Mouse (Mus musculus): Measurements from ENCODE around the gene Xpo4. TPM values are rescaled to one million over a fixed set of nuclear protein-coding genes. Genes with fewer than 3 reads are reported as not detected.
"Not testable (repeated sequence)": the region's sequence is repeated elsewhere in the genome, so short reads cannot be mapped to it uniquely, and the experiment has no call there.

Gene Xpo4
- polyA plus RNA-seq, 1 experiment from 2014 or later, result 17.5 TPM

DNA sequence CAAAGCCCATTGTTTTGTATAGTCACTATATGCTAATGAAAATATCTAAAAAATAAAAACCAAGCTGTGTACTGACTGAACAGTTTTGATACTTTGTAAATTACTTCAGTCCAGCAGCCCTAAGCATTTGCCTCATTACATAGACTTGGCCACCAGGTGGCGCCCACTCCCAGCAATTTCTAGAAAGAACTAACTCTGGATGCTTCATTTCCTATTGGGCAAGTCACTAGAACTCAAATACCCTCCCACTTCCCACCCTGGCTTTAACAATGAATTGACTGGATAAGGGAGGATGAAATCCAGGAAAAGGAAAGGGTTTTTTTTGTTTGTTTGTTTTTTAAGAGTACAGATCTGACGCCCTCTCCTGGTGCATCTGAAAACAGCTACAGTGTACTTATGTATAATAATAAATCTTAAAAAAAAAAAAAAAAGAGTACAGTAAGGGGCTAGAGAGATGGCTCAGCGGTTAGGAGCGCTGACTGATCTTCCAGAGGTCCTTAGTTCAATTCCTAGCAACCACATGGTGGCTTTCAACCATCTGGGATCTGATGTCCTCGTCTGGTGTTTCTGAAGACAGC is 14.8 kb upstream of the Xpo4 start:
- H3K4me2 ChIP-seq, result no peak overlapping the region
- H3K9me3 ChIP-seq (replicated peaks), result no peaks in the 10 kb centered on the region
- H3K4me3 ChIP-seq (replicated peaks), result no peak overlapping the region
- 32% methylated on average over 5 of the region's 5 CpGs for WGBS (ENCODE audit: insufficient replicate concordance)
- H3K27ac ChIP-seq, result no peak overlapping the region
- no peaks in the 10 kb centered on the region for H3K27me3 ChIP-seq
- H3K4me1 ChIP-seq (replicated peaks), result no peaks in the 10 kb centered on the region
- no peak overlapping the region for H3K9ac ChIP-seq
- H3K36me3 ChIP-seq, result no peaks in the 10 kb centered on the region
- DNase-seq, result peak; percentile 61
- no peak for ATAC-seq (ENCODE audit: low read depth)

DNA sequence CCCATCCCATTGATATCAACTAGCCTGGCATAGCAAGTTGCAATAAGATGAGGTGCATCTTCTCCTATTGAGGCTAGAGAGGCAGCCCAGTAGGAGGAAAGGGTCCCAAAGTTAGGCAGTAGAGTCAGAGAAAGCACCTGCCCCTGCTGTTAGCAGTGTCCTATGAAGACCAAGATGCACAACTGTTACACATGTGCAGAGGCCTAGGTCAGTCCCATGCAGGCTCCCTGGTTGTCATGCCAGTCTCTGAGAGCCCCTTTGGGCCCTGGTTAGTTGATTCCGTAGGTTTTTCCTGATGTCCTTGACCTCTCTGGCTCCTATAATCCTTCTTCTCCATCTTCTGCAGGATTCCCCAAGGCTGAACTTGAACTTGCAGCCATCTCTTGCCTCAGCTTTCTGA is 14.3 kb upstream of the Xpo4 start:
- H3K36me3 ChIP-seq, result no peaks in the 10 kb centered on the region
- no peak overlapping the region for H3K4me3 ChIP-seq (replicated peaks)
- no peak overlapping the region for H3K9ac ChIP-seq
- H3K4me1 ChIP-seq (replicated peaks), result no peaks in the 10 kb centered on the region
- 22% methylated on average over 1 of the region's 1 CpGs for WGBS (ENCODE audit: insufficient replicate concordance)
- H3K27ac ChIP-seq, result no peak overlapping the region
- H3K9me3 ChIP-seq (replicated peaks), result no peaks in the 10 kb centered on the region
- DNase-seq (no peak), ATAC-seq (ENCODE audit: low read depth) (no peak)
- H3K27me3 ChIP-seq, result no peaks in the 10 kb centered on the region
- H3K4me2 ChIP-seq, result no peak overlapping the region

DNA sequence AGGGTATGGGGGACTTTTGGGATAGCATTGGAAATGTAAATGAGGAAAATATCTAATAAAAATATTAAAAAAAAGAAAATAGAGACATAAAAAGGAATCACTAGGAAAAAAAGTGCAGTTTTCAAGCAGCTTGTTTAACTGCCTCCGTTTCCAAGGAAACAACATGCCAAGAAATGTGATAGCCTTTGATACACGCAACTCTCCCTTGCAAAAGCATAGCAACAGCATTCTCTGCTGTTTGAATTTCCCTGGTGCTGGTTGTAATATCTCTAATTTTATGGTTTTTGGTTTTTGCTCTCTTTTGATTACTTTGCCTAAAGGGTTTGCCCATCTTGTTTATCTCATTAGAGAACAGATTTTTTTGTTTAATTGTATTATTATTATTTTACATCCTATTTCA is 10.3 kb upstream of the Xpo4 start:
- no peaks in the 10 kb centered on the region for H3K9me3 ChIP-seq (replicated peaks)
- no peak overlapping the region for H3K4me2 ChIP-seq
- WGBS (ENCODE audit: insufficient replicate concordance), result 65% methylated on average over 2 of the region's 2 CpGs
- H3K9ac ChIP-seq, result no peak overlapping the region
- H3K4me3 ChIP-seq (replicated peaks), result no peak overlapping the region
- DNase-seq (no peak), ATAC-seq (ENCODE audit: low read depth) (no peak)
- no peaks in the 10 kb centered on the region for H3K4me1 ChIP-seq (replicated peaks)
- no peaks in the 10 kb centered on the region for H3K36me3 ChIP-seq
- no peak overlapping the region for H3K27ac ChIP-seq
- H3K27me3 ChIP-seq, result no peaks in the 10 kb centered on the region

DNA sequence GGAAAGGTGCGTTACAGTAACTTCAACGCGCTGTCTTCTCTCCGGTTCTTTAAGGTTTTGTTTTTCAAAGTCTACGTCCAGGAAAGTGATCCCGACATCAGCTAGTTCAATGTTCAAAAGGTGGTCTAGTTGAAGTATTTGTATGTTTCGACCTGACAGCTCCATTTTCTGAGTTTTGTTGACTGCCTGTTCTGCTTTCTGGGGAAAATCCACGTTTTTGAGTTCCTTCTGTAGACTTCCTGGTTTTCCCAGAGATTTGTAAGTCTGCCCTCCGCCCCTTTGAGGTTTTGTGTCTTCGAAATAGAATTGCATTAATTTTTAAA is 359 bp upstream of the Xpo4 start:
- WGBS (ENCODE audit: insufficient replicate concordance), result 4% methylated on average over 10 of the region's 10 CpGs
- Histone ChIP-seq H3K27ac (peak overlapping the region; percentile 97), H3K4me3 (replicated peaks) (peak overlapping the region; percentile 85), H3K9me3 (replicated peaks) (no peaks in the 10 kb centered on the region), H3K36me3 (peaks cover 6% of the 10 kb centered on the region; the same call in 1 of the 2 replicates), H3K27me3 (no peaks in the 10 kb centered on the region), H3K4me1 (replicated peaks) (peaks cover 46% of the 10 kb centered on the region), H3K4me2 (peak overlapping the region; percentile 85), H3K9ac (peak overlapping the region; percentile 93)
- no peak for ATAC-seq (ENCODE audit: low read depth)
- no peak for DNase-seq

DNA sequence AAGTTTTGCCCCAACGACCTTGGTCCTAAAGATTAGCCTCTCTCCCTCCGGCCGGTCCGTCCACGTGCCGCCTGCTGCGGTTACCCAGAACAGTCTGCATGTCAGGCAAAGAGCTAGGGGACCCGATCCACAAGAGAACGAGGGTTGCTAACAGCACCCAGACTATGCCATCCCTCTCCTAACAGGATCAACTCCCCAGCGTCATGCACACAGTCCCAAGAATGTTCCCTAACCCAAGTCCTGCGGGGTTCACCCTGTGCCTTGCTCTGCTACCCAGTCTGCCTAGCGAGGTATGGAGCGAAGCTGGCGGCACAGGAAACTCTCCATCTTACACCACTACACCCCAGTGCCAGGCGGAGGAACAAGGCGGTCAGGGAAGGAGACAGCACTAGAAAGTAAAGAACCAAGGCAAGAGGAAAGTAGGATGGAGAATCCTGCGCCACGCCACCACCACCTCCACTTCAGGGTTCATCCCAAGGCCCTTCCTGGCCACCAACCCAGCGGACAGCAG is 864 bp downstream of the Xpo4 start:
- H3K4me3 ChIP-seq (replicated peaks), result peak overlapping the region; percentile 85
- H3K36me3 ChIP-seq, result peaks cover 9% of the 10 kb centered on the region; the same call in 1 of the 2 replicates
- peak overlapping the region; percentile 97 for H3K27ac ChIP-seq
- peaks cover 46% of the 10 kb centered on the region for H3K4me1 ChIP-seq (replicated peaks)
- ATAC-seq (ENCODE audit: low read depth) (peak; percentile 59), DNase-seq (peak; percentile 55)
- no peaks in the 10 kb centered on the region for H3K9me3 ChIP-seq (replicated peaks)
- H3K9ac ChIP-seq, result peak overlapping the region; percentile 93
- under 1% methylated on average over 19 of the region's 19 CpGs for WGBS (ENCODE audit: insufficient replicate concordance)
- H3K27me3 ChIP-seq, result no peaks in the 10 kb centered on the region
- H3K4me2 ChIP-seq, result peak overlapping the region; percentile 85

DNA sequence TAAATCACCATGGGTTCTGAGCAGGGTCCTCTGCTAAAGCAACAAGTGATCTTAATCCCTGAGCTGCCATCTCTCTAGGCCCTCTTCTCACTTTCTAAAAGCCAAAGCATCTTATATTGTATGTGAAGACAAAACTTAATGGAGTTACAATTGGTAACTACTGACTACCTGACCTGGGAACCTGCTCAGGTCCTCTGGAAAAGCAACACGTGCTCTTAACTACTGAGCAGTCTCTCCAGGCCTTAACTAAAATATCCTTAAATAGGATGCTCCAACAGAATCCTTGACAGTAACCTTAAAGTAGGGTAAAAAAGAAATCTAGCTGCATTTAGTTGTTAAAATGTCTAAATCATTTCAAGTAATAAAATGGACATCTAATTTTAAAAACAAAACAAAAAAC is 1.6 kb downstream of the Xpo4 start:
- peak overlapping the region; percentile 85 for H3K4me2 ChIP-seq
- peaks cover 9% of the 10 kb centered on the region; the same call in 1 of the 2 replicates for H3K36me3 ChIP-seq
- H3K27me3 ChIP-seq, result no peaks in the 10 kb centered on the region
- ATAC-seq (ENCODE audit: low read depth) (no peak), DNase-seq (no peak)
- 26% methylated on average over 1 of the region's 1 CpGs for WGBS (ENCODE audit: insufficient replicate concordance)
- H3K4me3 ChIP-seq (replicated peaks), result peak overlapping the region; percentile 85
- H3K27ac ChIP-seq, result peak overlapping the region; percentile 34; the same call in 1 of the 2 replicates
- peak overlapping the region; percentile 93 for H3K9ac ChIP-seq
- H3K4me1 ChIP-seq (replicated peaks), result peaks cover 47% of the 10 kb centered on the region
- H3K9me3 ChIP-seq (replicated peaks), result no peaks in the 10 kb centered on the region

DNA sequence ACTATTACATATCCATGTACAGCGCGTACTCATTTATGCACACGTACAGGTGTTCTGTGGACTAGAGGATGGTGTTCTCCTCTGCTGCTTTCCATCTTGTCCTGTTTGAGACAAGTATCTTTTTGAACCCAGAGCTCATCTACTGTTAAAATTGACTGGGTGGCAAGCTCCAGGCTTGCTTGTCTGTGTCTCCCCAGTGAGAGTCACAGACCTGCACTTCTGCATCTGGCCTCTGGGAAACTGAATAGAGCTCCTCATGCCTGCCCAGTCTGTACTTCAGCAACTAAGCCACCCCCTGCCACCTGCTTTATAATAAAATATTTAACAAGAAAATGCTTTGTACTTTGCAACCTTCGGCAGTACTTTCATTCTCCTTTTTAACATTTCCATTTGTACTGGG is 6.9 kb downstream of the Xpo4 start:
- no peak for DNase-seq
- peaks cover 23% of the 10 kb centered on the region for H3K36me3 ChIP-seq
- H3K4me3 ChIP-seq (replicated peaks), result no peak overlapping the region
- no peaks in the 10 kb centered on the region for H3K9me3 ChIP-seq (replicated peaks)
- no peak for ATAC-seq (ENCODE audit: low read depth)
- peaks cover 37% of the 10 kb centered on the region for H3K4me1 ChIP-seq (replicated peaks)
- WGBS (ENCODE audit: insufficient replicate concordance), result 93% methylated on average over 4 of the region's 4 CpGs
- H3K27me3 ChIP-seq, result no peaks in the 10 kb centered on the region
- no peak overlapping the region; the same call in 1 of the 2 replicates for H3K27ac ChIP-seq
- no peak overlapping the region for H3K9ac ChIP-seq
- H3K4me2 ChIP-seq, result no peak overlapping the region

DNA sequence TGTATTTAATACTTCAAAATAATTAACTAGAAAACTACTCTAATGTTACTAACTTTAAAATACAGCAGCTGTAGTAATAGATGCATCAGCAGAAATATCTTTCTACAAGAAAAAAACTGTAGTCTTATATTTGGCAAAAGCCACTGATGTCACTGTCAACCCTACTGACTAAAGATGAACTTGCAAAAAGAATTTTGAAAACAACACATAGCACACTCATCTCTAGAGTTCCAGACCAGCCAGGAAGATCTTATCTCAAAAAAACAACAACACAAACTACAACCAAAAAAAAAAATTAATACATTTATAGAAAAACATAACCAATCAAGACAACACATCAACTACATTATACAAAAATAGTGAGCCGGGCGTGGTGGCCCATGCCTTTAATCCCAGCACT is 7.7 kb downstream of the Xpo4 start:
- DNase-seq (no peak), ATAC-seq (ENCODE audit: low read depth) (no peak)
- H3K27ac ChIP-seq, result no peak overlapping the region
- H3K27me3 ChIP-seq, result no peaks in the 10 kb centered on the region
- no peak overlapping the region for H3K4me2 ChIP-seq
- peaks cover 29% of the 10 kb centered on the region for H3K4me1 ChIP-seq (replicated peaks)
- WGBS (ENCODE audit: insufficient replicate concordance), result 86% methylated on average over 2 of the region's 2 CpGs
- H3K9ac ChIP-seq, result no peak overlapping the region
- no peaks in the 10 kb centered on the region for H3K9me3 ChIP-seq (replicated peaks)
- no peak overlapping the region for H3K4me3 ChIP-seq (replicated peaks)
- H3K36me3 ChIP-seq, result peaks cover 23% of the 10 kb centered on the region

DNA sequence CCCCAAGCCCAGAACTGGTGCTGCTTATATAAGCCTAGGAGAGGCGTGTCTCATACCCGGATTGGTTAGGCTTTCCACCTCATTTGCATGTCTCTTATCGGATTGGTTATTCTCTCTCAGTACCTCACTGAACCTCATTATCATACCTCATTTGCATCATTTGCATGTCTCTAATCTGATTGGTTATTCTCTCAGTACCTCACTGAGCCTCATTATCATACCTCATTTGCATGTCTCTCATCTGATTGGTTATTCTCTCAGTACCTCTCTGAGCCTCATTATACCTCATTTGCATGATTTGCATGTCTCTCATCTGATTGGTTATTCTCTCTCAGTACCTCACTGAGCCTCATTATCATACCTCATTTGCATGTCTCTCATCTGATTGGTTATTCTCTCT is 8.7 kb downstream of the Xpo4 start:
- peak; percentile 79 for ATAC-seq (ENCODE audit: low read depth)
- not testable (repeated sequence) for H3K4me2 ChIP-seq; DNase-seq; H3K4me3 ChIP-seq (replicated peaks); H3K27ac ChIP-seq; H3K9ac ChIP-seq; H3K9me3 ChIP-seq (replicated peaks); H3K27me3 ChIP-seq
- H3K36me3 ChIP-seq, result peaks cover 22% of the 10 kb centered on the region
- 80% methylated on average over 3 of the region's 3 CpGs for WGBS (ENCODE audit: insufficient replicate concordance)
- H3K4me1 ChIP-seq (replicated peaks), result peaks cover 24% of the 10 kb centered on the region

DNA sequence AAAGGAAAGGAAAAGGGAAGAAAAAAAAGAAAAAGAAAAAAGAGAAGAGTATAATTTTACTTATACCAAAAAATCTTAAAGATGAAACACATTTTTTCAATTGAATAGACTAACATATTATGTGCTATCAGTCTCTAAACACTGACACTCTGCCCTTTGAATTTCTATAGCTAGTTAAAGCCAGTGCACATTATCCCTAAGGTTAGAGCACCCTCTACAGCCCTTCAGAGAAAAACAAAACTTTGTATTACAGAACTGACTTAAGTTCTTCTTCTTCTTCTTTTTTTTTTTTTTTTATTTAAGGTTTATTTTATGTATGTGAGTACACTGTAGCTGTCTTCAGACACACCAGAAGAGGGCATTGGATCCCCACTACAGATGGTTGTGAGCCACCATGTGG is 15.7 kb downstream of the Xpo4 start:
- Histone ChIP-seq H3K4me2 (no peak overlapping the region), H3K4me3 (replicated peaks) (no peak overlapping the region), H3K27me3 (no peaks in the 10 kb centered on the region), H3K27ac (no peak overlapping the region), H3K4me1 (replicated peaks) (0 out of 2 replicates have a peak, but pooled peaks cover 5% of the 10 kb centered on the region), H3K36me3 (peaks cover 16% of the 10 kb centered on the region), H3K9ac (no peak overlapping the region), H3K9me3 (replicated peaks) (no peaks in the 10 kb centered on the region)
- ATAC-seq (ENCODE audit: low read depth) (no peak), DNase-seq (no peak)

DNA sequence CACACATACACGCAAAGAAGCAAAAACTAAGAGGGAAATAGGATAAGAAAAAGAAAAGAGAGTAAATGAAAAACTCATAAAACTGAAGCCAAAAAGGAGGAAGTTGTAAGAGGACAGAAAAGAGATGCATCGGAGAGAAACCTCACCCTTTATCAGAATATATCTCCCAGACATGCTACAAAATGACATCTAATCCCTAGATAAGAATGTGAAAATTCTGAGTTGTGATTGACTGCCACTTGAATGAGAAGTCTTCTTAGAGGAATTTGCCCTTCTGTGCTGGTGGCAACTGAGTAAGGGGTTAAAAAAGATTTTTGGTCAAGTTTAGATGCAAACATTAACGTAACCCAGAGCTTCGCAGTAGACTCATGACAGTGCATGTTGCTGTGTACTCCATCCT is 19.1 kb downstream of the Xpo4 start:
- H3K4me2 ChIP-seq, result no peak overlapping the region
- H3K27ac ChIP-seq, result no peak overlapping the region
- no peaks in the 10 kb centered on the region for H3K9me3 ChIP-seq (replicated peaks)
- no peak for DNase-seq
- 0 out of 2 replicates have a peak, but pooled peaks cover 5% of the 10 kb centered on the region for H3K4me1 ChIP-seq (replicated peaks)
- H3K27me3 ChIP-seq, result no peaks in the 10 kb centered on the region
- peaks cover 29% of the 10 kb centered on the region for H3K36me3 ChIP-seq
- no peak overlapping the region for H3K4me3 ChIP-seq (replicated peaks)
- WGBS (ENCODE audit: insufficient replicate concordance), result 70% methylated on average over 4 of the region's 4 CpGs
- H3K9ac ChIP-seq, result no peak overlapping the region
- no peak for ATAC-seq (ENCODE audit: low read depth)

DNA sequence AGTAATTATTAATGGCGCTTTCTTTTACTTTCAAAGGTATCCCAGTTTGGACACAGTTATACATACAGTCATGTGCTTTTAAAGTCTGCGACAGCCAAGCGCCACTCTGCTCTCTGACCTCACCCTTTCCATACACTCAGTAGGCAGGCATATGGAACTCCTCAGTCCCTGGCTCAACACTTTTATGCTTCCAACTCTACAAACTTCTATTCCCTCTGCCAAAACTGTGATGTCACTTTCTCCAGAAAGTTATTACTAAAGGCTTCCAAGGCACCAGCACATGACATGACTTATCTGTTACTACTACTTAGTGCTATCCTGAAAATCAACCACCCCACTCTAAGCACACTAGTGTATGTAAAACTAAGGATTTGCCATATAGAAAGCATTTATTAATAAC is 26.1 kb downstream of the Xpo4 start:
- WGBS (ENCODE audit: insufficient replicate concordance), result 93% methylated on average over 3 of the region's 3 CpGs
- Histone ChIP-seq H3K9ac (no peak overlapping the region), H3K9me3 (replicated peaks) (no peaks in the 10 kb centered on the region), H3K4me2 (no peak overlapping the region), H3K4me3 (replicated peaks) (no peak overlapping the region), H3K27ac (no peak overlapping the region), H3K4me1 (replicated peaks) (no peaks in the 10 kb centered on the region; the same call in 1 of the 2 replicates), H3K27me3 (no peaks in the 10 kb centered on the region), H3K36me3 (peaks cover 32% of the 10 kb centered on the region)
- peak; percentile 36; the same call in 1 of the 2 replicates for ATAC-seq (ENCODE audit: low read depth)
- no peak for DNase-seq

Data from liver, embryonic 13.5 days (tissue).